Mouse (Mus musculus) forebrain, embryonic 16.5 days (tissue): ENCODE measurements around the gene Phldb2. TPM values are rescaled to one million over a fixed set of nuclear protein-coding genes. Genes with fewer than 3 reads are reported as not detected.

Experiments
- ATAC-seq: fragments of 200-750 bp; cut with Nextera tagmentation; 2 replicates; pipeline ENCODE4 v1.8.0; 2017; ENCODE audit warnings: mild to moderate bottlenecking, moderate library complexity
- H3K27ac ChIP-seq: fragments of 300-500 bp; sonication (generic); 2 replicates; pipeline ENCODE4 v1.5.1; 2014; ENCODE audit warnings: low read length, control low read depth
- H3K27me3 ChIP-seq: fragments of 300-500 bp; sonication (generic); replicated peaks from 2 replicates; pipeline ENCODE4 v1.6.1; 2014; ENCODE audit warnings: low read length; ENCODE audit not compliant: control insufficient read depth, insufficient read depth
- H3K36me3 ChIP-seq: fragments of 300-500 bp; sonication (generic); 2 replicates; pipeline ENCODE4 v1.6.1; 2014; ENCODE audit not compliant: control insufficient read depth, insufficient read depth
- H3K4me1 ChIP-seq: fragments of 300-500 bp; sonication (generic); replicated peaks from 2 replicates; pipeline ENCODE4 v1.6.1; 2014; ENCODE audit warnings: low read length; ENCODE audit not compliant: control insufficient read depth, insufficient read depth
- H3K4me2 ChIP-seq: fragments of 300-500 bp; sonication (generic); 2 replicates; pipeline ENCODE4 v1.6.1; 2014; ENCODE audit warnings: mild to moderate bottlenecking, low read length, control low read depth
- H3K4me3 ChIP-seq: fragments of 300-500 bp; sonication (generic); replicated peaks from 2 replicates; pipeline ENCODE4 v1.5.1; 2014; ENCODE audit warnings: mild to moderate bottlenecking, low read length, control low read depth
- H3K9ac ChIP-seq: fragments of 300-500 bp; sonication (generic); replicated peaks from 2 replicates; pipeline ENCODE4 v1.6.1; 2014; ENCODE audit warnings: low read depth, low read length, control low read depth
- H3K9me3 ChIP-seq: fragments of 300-500 bp; sonication (generic); 2 replicates; pipeline ENCODE4 v1.6.1; 2016; ENCODE audit warnings: low read length; ENCODE audit not compliant: control insufficient read depth
- WGBS: fragments of 180-500 bp; shearing (Covaris S2); extraction: QIAGEN DNeasy Blood & Tissue Kit; methylation state at CpG from one replicate; pipeline ENCODE4 v1.1.7; 2014; 5-methylcytosine and 5-hydroxymethylcytosine counted together
- polyA plus RNA-seq: library from polyadenylated mRNA; unstranded; fragments of >200 nt; fragmentation: Nextera tagmentation; extraction: Ambion mirVana; gene quantifications from 2 replicates; pipeline ENCODE4 v1.2.1, GENCODE M21; 2015

Phldb2 gene
- polyA plus RNA-seq, 1 experiment from 2014 or later = 7.1 TPM

GRCm38 (mm10) chr16:45724061-45724741 lies 229.2 kb downstream of the Phldb2 start, which contains the start of gene Tagln3:
Gene Tagln3 (minus strand): TSS chr16:45724608.
- no peaks in the 10 kb centered on the region for H3K9me3 ChIP-seq
- H3K36me3 ChIP-seq = peaks cover 4% of the 10 kb centered on the region
- peak within 1 kb of the TSS; percentile 77 for H3K4me3 ChIP-seq
- under 1% methylated on average over 30 of the region's 30 CpGs for WGBS
- peak; percentile 82 for ATAC-seq
- peaks cover 26% of the 10 kb centered on the region for H3K4me1 ChIP-seq
- H3K27me3 ChIP-seq = no peaks in the 10 kb centered on the region
- peak within 1 kb of the TSS; percentile 98 for H3K27ac ChIP-seq
- peak within 1 kb of the TSS; percentile 96 for H3K9ac ChIP-seq
- peak within 1 kb of the TSS; percentile 76 for H3K4me2 ChIP-seq

DNA sequence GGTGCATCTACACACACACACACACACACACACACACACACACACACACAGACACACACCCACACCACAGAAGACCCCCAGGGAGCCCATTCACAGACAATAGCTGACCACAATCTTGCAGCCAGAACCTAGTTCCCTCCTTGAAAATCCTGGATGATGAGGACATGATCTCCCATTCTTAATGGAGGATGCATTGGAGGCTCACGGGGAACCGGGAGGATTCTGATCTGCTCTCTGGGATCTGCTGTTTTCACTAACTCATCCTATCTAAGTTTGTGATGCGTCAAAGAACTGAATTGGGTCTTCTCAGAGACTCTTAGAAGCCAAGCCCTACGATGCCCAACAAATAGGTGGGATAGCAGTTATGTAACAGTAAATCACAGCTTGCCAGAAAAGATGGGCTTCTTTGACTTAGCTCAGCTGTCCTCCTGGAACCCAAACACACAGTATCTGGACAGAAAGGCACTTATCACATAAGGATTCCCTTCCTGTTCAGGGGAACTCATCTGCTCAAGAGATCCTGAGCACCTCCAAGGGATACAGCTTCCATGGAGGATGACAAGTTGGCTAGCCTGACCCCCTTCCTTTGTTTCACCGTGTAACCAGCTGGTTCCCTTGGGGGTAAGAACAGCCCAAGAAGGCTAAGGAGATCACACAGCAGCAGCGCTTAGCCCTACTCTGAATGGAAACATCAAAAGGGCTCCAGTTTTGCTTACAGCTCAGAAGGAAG lies 230.1 kb downstream of the Phldb2 start:
- Histone ChIP-seq H3K4me2 (peak overlapping the region; percentile 76), H3K9ac (peak overlapping the region; percentile 96), H3K4me3 (peak overlapping the region; percentile 77), H3K9me3 (no peaks in the 10 kb centered on the region), H3K4me1 (peaks cover 26% of the 10 kb centered on the region), H3K36me3 (peaks cover 11% of the 10 kb centered on the region), H3K27ac (peak overlapping the region; percentile 98), H3K27me3 (no peaks in the 10 kb centered on the region)
- WGBS = 28% methylated on average over 6 of the region's 6 CpGs
- ATAC-seq = peak; percentile 30

DNA sequence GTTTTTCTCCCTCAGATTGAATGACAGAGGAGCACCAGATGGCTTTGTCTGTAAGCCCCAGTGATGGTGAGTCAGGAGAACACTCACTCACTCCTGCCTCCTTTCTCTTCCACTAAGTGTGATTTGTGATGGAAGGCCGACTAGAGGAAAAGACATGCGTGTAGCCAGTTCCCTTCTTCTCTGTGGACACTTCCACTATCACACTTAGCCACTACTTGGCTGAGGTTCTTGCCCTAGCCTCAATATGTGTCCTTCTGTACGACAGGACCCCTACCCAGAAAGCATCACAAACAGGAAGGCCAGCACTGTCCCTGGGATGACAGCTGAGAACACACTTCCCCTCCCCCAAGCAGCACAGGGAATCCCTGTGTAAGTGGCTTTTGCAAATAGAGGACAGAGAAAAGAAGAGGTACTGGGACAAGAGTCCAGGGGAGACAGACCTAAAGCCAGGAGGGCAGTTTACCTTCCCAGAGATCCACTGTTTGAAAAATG lies 230.9 kb downstream of the Phldb2 start:
- Histone ChIP-seq H3K4me3 (peak overlapping the region; percentile 77), H3K9ac (peak overlapping the region; percentile 96), H3K27ac (peak overlapping the region; percentile 98), H3K4me2 (peak overlapping the region; percentile 76), H3K9me3 (no peaks in the 10 kb centered on the region), H3K36me3 (peaks cover 17% of the 10 kb centered on the region), H3K27me3 (no peaks in the 10 kb centered on the region), H3K4me1 (peaks cover 26% of the 10 kb centered on the region)
- ATAC-seq = no peak
- WGBS = 52% methylated on average over 3 of the region's 3 CpGs

GRCm38 (mm10) chr16:45720022-45720630 lies 233.3 kb downstream of the Phldb2 start:
- no peak overlapping the region for H3K4me2 ChIP-seq

GRCm38 (mm10) chr16:45718296-45718695 lies 235.1 kb downstream of the Phldb2 start:
- peaks cover 22% of the 10 kb centered on the region for H3K4me1 ChIP-seq
- ATAC-seq = no peak
- H3K4me3 ChIP-seq = no peak overlapping the region
- no peaks in the 10 kb centered on the region for H3K27me3 ChIP-seq
- WGBS = 94% methylated on average over 4 of the region's 4 CpGs
- H3K27ac ChIP-seq = no peak overlapping the region
- no peak overlapping the region for H3K9ac ChIP-seq
- H3K36me3 ChIP-seq = peaks cover 38% of the 10 kb centered on the region
- no peaks in the 10 kb centered on the region for H3K9me3 ChIP-seq
- H3K4me2 ChIP-seq = no peak overlapping the region

More at GRCm38 (mm10) chr16:45720022-45720630, 233.3 kb downstream of the Phldb2 start:
- H3K27me3 ChIP-seq = no peaks in the 10 kb centered on the region
- H3K9ac ChIP-seq = no peak overlapping the region
- H3K9me3 ChIP-seq = no peaks in the 10 kb centered on the region
- no peak for ATAC-seq
- 92% methylated on average over 10 of the region's 10 CpGs for WGBS
- H3K4me1 ChIP-seq = peaks cover 26% of the 10 kb centered on the region
- no peak overlapping the region for H3K4me3 ChIP-seq
- H3K36me3 ChIP-seq = peaks cover 33% of the 10 kb centered on the region
- no peak overlapping the region for H3K27ac ChIP-seq

DNA sequence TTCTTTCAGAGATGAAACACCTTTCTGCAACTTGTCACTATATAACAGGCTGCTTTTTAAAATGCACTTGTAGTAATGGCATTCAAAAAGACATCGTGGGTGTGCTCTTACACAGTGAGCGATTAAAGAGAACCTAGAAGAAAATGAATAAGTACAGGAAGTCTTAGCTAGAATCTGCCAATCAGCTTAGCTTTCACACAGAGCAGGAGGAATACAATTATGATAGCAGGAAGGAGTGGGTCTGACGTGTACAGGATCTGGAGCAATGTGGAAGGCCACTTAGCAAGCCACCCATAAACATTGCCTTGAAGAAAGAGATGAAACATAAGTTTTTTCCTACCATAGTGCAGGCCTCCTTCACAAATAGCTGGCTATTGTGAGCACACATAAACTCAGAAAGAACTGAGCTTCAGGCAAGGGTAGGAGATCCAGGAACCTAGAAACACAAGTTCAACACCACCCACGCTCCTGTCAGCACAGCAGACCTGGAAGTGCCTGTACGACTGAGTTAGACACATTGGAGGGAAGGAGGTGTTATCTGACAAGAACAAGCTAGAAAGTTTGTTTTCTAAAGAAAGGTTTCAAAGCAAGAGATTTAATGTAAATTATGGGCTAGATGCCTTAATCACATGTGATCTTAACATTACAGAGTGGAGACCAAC lies 238.8 kb downstream of the Phldb2 start:
- no peaks in the 10 kb centered on the region for H3K9me3 ChIP-seq
- WGBS = 82% methylated on average over 5 of the region's 5 CpGs
- ATAC-seq = 0 out of 2 replicates have a peak, but pooled peaks have one; percentile 18
- H3K4me2 ChIP-seq = no peak overlapping the region
- H3K4me3 ChIP-seq = no peak overlapping the region
- H3K27ac ChIP-seq = no peak overlapping the region
- no peaks in the 10 kb centered on the region for H3K27me3 ChIP-seq
- H3K36me3 ChIP-seq = peaks cover 52% of the 10 kb centered on the region
- H3K4me1 ChIP-seq = no peaks in the 10 kb centered on the region
- H3K9ac ChIP-seq = no peak overlapping the region

GRCm38 (mm10) chr16:45713878-45714277 lies 239.5 kb downstream of the Phldb2 start:
- WGBS = 79% methylated on average over 1 of the region's 1 CpGs
- ATAC-seq = no peak
- no peak overlapping the region for H3K4me3 ChIP-seq
- H3K27me3 ChIP-seq = no peaks in the 10 kb centered on the region
- H3K9me3 ChIP-seq = no peaks in the 10 kb centered on the region
- H3K9ac ChIP-seq = no peak overlapping the region
- no peak overlapping the region for H3K27ac ChIP-seq
- H3K36me3 ChIP-seq = peaks cover 51% of the 10 kb centered on the region
- no peak overlapping the region for H3K4me2 ChIP-seq
- no peaks in the 10 kb centered on the region for H3K4me1 ChIP-seq

GRCm38 (mm10) chr16:45713261-45713660 lies 240.1 kb downstream of the Phldb2 start:
- ATAC-seq = no peak
- no peak overlapping the region for H3K4me3 ChIP-seq
- H3K9me3 ChIP-seq = no peaks in the 10 kb centered on the region
- peaks cover 47% of the 10 kb centered on the region for H3K36me3 ChIP-seq
- 59% methylated on average over 5 of the region's 5 CpGs for WGBS
- no peak overlapping the region for H3K9ac ChIP-seq
- H3K27me3 ChIP-seq = no peaks in the 10 kb centered on the region
- H3K4me2 ChIP-seq = no peak overlapping the region
- H3K27ac ChIP-seq = no peak overlapping the region
- no peaks in the 10 kb centered on the region for H3K4me1 ChIP-seq

DNA sequence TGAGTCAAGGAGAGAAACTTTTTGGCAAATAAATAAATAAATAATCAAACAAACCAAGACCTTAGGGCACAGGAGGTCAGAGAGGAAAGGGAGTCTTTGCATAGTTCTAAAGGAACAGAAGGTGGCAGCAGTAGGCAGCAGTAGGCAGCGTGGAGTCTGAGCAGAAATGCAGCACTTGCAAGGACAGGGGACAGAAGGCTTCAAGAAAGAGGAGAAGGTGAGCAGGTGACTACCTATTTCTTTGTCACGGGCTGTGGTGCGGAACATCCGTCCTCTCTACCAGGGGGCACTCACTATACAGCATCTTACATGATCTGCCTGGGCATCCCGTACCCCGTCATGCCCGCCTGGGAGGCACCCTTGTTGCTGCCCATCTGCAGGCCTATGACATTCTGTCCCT lies 242.1 kb downstream of the Phldb2 start:
- 74% methylated on average over 7 of the region's 7 CpGs for WGBS
- peak; percentile 39; the same call in 1 of the 2 replicates for ATAC-seq
- H3K36me3 ChIP-seq = peaks cover 31% of the 10 kb centered on the region

More for the DNA sequence above, 242.1 kb downstream of the Phldb2 start:
- H3K4me3 ChIP-seq = no peak overlapping the region
- H3K9me3 ChIP-seq = no peaks in the 10 kb centered on the region
- no peaks in the 10 kb centered on the region for H3K27me3 ChIP-seq
- no peak overlapping the region for H3K4me2 ChIP-seq
- no peak overlapping the region for H3K27ac ChIP-seq
- H3K9ac ChIP-seq = no peak overlapping the region
- H3K4me1 ChIP-seq = no peaks in the 10 kb centered on the region
